Mouse (Mus musculus): ENCODE data around the gene Gm15130.

The Gm15130 gene

GRCm38 (mm10) chr2:111152836-111153235 is at the start of gene Gm15130:
Gene Gm15130 (minus strand): TSS chr2:111152936.
- in situ Hi-C loops (cut with MboI, MseI): no loop called here

DNA sequence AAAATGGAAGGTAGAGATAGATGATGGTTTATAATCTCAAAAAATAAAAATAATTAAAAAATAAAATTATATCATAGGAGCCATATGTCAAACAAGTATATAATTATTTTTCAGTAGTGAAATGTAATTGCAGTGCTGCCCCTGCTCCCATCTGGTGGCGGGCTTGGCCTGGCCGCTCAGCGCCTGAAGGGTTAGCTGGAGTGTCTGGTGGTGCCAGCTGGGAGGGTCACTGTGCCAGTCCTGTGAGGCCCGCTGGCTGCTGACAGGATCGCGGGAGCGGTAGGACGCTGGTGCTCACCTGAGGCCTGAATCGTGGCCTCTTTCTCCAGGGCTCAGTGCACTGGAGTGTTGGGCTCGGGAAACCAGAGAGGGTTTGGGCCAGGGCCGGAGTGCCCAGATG is 29.3 kb upstream of the Gm15130 start:
- in situ Hi-C loops (cut with MboI, MseI): loop anchor here (10.0 kb wide), 1 partner anchor 1293 kb away; no protein-coding TSS in a partner anchor

DNA sequence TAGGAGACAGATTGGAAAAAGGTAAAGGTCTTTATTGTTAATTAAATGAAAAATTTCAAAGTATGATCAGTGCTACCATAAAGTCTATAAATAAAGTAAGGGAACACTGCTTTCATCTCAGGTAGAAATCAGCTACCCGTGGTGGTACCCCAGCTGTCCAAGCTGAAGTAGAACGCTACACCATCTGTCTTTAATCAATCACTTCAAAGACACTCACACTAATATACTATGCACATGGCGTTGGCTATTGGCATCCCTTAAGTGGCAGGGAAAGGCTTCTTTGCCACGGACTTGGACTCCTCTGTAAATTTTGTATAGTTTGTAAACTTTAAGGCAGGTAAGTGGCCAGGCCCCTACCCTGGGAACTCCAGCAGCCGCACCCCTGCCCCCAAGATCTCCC is 17.0 kb downstream of the Gm15130 start:
- in situ Hi-C loops (cut with MboI, MseI): no loop called here

DNA sequence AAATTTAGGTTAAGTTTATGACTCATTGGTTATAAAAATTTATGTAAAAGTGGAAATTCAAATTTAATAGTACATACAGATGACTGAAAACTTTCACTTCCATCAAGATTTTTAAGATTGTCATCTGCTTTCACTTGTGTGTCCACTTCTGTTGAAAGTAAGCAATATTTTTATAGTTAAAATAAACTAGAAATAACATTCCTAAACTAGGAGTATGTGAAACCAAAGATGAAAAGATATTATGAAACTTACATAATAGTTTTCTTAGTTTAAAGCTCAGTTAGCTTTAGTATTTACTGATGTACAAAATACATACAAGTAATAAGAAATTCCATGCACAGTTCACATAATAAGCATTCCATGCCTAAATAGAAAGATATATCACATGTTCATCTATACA is 46.9 kb downstream of the Gm15130 start, which contains the start of gene Gm13941:
Gene Gm13941, minus strand, starts transcription at position 101 of the 400 bp plus-strand sequence.
- in situ Hi-C loops (cut with MboI, MseI): no loop called here

All from T-helper 1 cell (primary cell).